Mouse (Mus musculus): ENCODE measurements at regions not wholly inside any gene's neighbourhood (a gene's known extent, or its start where the extent isn't known, plus 50 kb on each side); places are given as distances from the start of the nearest gene placed in this dataset.

DNA sequence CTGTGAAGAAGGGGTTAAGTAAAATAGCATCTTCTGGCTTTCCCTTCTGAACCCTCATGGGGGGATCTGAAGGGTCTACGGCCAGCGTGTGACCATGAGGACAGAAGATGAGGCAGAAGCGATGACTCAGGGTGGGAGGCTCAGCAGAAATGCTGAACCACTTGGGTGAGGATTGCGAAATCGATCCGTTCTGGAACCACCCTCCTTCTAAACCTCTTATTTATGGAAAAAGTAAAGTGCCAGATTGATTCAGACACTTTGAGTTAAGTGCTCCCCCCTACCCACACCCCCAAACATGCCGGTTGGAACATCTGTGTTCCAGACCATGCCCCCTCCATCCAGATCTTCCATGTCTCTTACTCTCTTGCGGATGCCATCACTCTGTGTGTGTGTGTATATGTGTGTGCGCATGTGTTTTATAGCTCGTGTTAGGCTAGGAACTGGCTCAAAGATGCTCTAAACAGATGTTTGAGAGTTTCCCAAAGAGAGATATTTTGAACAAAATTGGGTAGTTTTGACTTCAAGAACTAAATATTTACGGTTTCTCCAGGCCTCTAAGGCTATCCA is 190.2 kb upstream of the Prickle1 start:
- TF ChIP-seq CTCF (IDR thresholded peaks at IDR 0.05; ENCODE audit: extremely low read depth, insufficient read depth, low read length) = no peak
- TF ChIP-seq POLR2A (IDR thresholded peaks at IDR 0.05; ENCODE audit: extremely low read depth, insufficient read depth, low read length) = no peak
